Mouse (Mus musculus) left cerebral cortex, postnatal 14 days (tissue): ENCODE results near the gene Gm3880. TPM values are rescaled to one million over a fixed set of nuclear protein-coding genes. Genes with fewer than 3 reads are reported as not detected.
"Not testable (repeated sequence)": the region's sequence is repeated elsewhere in the genome, so short reads cannot be mapped to it uniquely, and the experiment has no call there.

Experiments used
- DNase-seq, 2 experiments: peaks; one replicate each; pipeline ENCODE4 v3.0.0; 2021 to 2022; ENCODE audit warnings: low spot score in 2 of 2, mixed read lengths in 1 of 2
- intact Hi-C: fragments of 180-260 bp; cut with DNase I; formaldehyde crosslinking; loops from one replicate; pipeline ENCODE4 v1.15.1; 2025
- long read RNA-seq, 2 experiments: library from polyadenylated mRNA; stranded (forward); transcript quantifications; one replicate each; pipeline ENCODE4 v2.0.0; 2021
- total RNA-seq, 2 experiments: library from RNA; stranded (reverse); gene quantifications; 2 replicates each; pipeline ENCODE4 v1.2.3; 2021

The Gm3880 gene
- not detected for total RNA-seq
- long read RNA-seq, experiment 1: 0 reads
- long read RNA-seq, experiment 2: 0 reads

DNA sequence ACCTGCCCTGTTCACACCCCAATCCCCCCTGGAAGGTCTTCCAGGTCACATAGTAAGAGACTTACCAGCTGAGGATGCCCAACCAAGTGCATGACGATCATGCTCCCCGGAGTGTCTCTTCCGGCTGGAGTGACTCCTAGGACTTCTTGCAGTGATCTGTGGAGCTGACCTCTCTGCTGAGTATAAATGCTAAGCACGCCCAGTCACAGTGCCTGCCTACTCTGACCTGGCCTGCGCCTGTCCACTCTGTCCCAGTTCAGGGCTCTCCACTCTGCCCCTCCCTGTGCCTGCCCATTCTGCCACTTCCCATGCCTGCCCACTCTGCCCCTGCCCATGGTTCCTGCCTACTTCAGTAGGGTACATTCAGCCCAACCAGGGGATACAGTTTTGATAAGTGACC, at the start of gene Gm3880:
Gm3880 (minus strand) TSS at position 101 of the 400 bp plus-strand sequence.
- not testable (repeated sequence) for DNase-seq
- intact Hi-C loops: loop anchor here (1.0 to 2.0 kb wide), 2 partner anchors 19 to 242 kb away; partner anchors contain the start of gene 1700018G05Rik

- DNase-seq, intact Hi-C loops: not testable (repeated sequence)
These were observed 37.5 kb upstream of the Gm3880 start for GRCm38 (mm10) chrX:102724226-102724625.

DNA sequence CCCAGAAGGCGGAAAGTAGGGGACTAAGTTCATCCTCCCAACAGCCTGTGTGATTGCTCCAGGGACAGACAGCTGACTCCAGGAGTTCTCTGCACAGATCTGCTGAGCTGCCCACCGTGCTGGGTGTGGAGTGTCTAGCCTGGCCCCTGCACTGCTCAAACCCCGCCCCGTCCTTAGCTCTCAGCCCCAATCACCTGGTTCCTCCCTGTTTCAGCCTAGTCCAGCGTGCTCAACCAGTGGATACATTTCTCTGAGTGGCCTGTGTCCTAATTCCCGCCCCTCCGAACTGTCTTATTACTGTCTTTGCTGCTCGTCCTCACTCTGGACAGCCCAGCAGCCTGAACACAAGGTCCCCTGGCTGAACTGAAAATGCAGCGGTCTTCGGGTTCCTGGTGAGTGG, 20.8 kb upstream of the Gm3880 start, which contains the start of the genes Gm9112 and Dmrtc1b:
Gm9112 (minus strand) TSS at position 101 of the 400 bp plus-strand sequence.
Dmrtc1b (plus strand) TSS at position 331 of the 400 bp plus-strand sequence.
- intact Hi-C loops, DNase-seq: not testable (repeated sequence)

DNA sequence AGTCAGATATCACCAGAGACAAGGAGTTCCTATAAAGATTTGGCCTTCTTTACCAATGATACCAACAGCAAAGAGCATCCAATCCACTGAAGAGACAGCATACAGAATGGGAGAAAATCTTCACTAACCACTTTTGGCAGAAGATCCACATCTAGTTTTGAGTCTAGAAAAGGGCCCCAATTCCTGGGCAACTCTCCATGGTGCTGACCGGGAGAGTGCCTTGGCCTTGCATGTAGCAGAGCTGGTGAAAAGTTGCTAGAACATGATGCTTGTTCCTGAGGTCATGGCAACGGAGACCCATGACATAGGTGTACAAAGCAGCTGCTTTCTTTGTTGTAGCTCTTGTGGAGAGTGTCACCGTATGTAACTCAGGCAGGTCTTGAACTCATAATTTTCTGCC, 13.9 kb upstream of the Gm3880 start:
- intact Hi-C loops, DNase-seq: not testable (repeated sequence)

- intact Hi-C loops: not testable (repeated sequence)
- peak; percentile 24 to 27 for DNase-seq
These were observed 2.5 kb upstream of the Gm3880 start for GRCm38 (mm10) chrX:102689252-102689651.

- intact Hi-C loops, DNase-seq: not testable (repeated sequence)
These were observed 2.1 kb downstream of the Gm3880 start for GRCm38 (mm10) chrX:102684706-102685105.

GRCm38 (mm10) chrX:102666641-102667040, 20.1 kb downstream of the Gm3880 start:
- intact Hi-C loops: no loop called here
- no peak for DNase-seq

DNA sequence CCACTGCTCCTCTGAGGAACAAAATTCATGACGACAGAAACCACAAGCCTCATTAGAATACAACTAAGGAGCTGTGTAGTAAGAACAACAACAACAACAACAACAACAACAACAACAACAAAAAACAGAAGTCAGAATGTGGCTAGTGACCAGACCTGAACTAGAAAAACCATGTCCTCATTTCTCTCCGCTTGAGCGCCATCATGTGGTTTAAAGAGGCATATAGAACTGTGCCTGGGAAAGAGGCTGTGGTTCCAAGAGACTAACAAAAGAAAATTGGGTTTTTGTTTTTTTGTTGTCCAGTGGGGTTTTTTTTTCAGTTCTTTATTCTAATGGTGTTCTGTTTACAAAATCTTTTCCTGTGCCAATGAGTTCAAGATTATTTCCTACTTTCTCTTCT, 26.1 kb downstream of the Gm3880 start:
- peak; percentile 7 to 15 for DNase-seq
- intact Hi-C loops: no loop called here

DNA sequence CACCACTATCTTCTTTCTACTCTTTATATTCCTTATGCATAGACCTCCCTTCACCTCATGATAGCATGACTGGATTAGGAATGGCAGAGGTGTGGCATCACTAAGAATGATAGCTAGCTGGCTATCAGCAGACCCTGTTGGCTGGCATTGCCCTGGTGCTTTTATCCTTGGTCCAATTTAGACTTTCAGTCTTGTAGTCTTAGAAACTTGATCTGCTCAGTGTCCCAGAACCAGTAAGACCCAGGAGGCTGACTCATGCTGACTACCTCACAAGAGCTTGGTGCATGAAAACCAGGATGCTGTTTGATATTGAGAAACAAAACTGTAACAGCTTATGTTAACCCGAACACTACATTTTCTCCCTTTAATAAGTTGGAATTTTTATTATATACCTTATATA, 41.1 kb downstream of the Gm3880 start:
- intact Hi-C loops: no loop called here
- no peak for DNase-seq

DNA sequence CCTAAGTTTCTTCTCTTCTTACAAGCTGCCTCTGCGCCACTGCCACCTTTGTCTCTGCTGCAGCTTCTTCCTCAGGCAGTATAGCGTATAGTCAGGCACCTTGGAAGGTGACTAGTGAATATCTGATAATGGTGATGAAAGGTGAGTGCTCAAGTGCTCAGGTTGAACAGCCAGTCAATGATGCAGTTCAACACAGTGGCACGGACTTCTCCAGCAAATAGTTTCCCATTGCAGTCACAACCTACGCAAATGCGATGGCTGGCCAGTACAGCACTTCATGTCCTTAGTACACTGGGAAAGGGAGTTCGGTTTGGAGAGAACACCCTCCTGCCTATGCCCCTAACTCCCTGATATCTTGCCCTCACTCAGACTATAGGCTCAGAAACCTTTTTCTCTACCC, 41.6 kb downstream of the Gm3880 start:
- no peak for DNase-seq
- intact Hi-C loops: no loop called here

- intact Hi-C loops: no loop called here
- DNase-seq: no peak
These were observed 42.2 kb downstream of the Gm3880 start for GRCm38 (mm10) chrX:102644573-102644951.

DNA sequence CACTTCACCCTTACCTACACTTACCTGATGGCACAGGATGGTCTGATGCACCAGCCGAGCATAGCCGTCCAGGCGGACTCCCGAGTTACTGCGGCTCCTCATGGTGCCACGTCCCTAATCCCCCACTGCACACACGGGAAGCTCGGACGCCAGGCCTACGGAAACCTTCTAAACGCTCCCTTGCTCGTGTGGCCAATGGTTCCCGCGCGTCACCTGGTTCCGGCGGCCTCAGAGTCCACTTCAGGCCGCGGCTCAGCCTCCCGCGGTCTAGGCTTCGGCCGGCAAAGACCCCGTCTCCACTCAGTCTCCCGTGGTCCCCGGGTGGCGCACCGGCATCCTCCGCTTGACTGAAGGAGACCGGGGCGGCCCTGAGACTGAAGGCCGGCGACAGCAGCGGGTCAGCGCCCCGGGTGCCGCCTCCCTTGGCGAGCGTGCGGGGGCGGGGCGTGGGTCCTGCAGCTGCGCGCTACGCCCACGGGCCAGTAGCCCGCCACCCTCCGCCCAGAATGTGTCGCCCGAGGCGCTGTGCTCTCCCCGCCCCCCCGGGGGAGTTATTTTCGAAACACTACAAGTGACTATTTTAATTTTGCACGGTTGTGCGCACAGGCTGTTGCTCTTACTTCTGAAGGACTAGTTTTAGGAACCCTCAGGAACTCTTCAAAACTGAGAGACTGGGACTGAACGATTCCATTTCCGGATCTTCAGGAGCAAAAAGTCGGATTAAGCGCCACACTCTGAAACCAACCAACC, 42.8 kb downstream of the Gm3880 start, which contains the start of gene Phka1:
Phka1 (minus strand) TSS at position 424 of the 750 bp plus-strand sequence.
- intact Hi-C loops: no loop called here
- peak; percentile 62 to 64 for DNase-seq

Other genes with a start within 250 kb of the Gm3880 start
- 10 to 100 TPM; 12.7 to 13.4 TPM for gene Hdac8, start 181.6 kb downstream of the Gm3880 start, total RNA-seq
- 10 to 100 TPM; 17.3 to 18.6 TPM for gene Phka1, start 42.7 kb downstream of the Gm3880 start, total RNA-seq
- not detected for gene Gm9112, start 20.7 kb upstream of the Gm3880 start, total RNA-seq
- gene Dmrtc1b, start 20.9 kb upstream of the Gm3880 start, total RNA-seq: not detected
- gene Dmrtc1c1, start 116.0 kb upstream of the Gm3880 start, total RNA-seq: not detected
- not detected for gene Dmrtc1c2, start 167.6 kb upstream of the Gm3880 start, total RNA-seq
- gene 1700031F05Rik, start 181.0 kb upstream of the Gm3880 start, total RNA-seq: not detected
- 1 to 10 TPM; 3.0 TPM for gene Dmrtc1a, start 221.7 kb upstream of the Gm3880 start, total RNA-seq
- gene 1700011M02Rik, start 221.9 kb upstream of the Gm3880 start, total RNA-seq: not detected
- not detected for gene 1700018G05Rik, start 241.4 kb upstream of the Gm3880 start, total RNA-seq